Mouse (Mus musculus) intestine, embryonic 16.5 days (tissue): ENCODE measurements around the gene Ambra1. TPM values are rescaled to one million over a fixed set of nuclear protein-coding genes. Genes with fewer than 3 reads are reported as not detected.

Source experiments
- ATAC-seq: fragments of 200-750 bp; cut with Nextera tagmentation; 2 replicates; pipeline ENCODE4 v1.8.0; 2017; ENCODE audit warnings: moderate TSS enrichment, moderate library complexity
- H3K27ac ChIP-seq: fragments of 300-500 bp; sonication (generic); 2 replicates; pipeline ENCODE4 v1.5.1; 2014; ENCODE audit warnings: mild to moderate bottlenecking, low read length
- H3K27me3 ChIP-seq: fragments of 300-500 bp; sonication (generic); replicated peaks from 2 replicates; pipeline ENCODE4 v1.6.1; 2014; ENCODE audit warnings: low read length, control low read depth, mixed read lengths; ENCODE audit not compliant: control insufficient read depth, insufficient read depth
- H3K36me3 ChIP-seq: fragments of 300-500 bp; sonication (generic); 2 replicates; pipeline ENCODE4 v1.6.1; 2014; ENCODE audit warnings: low read length, control low read depth; ENCODE audit not compliant: control insufficient read depth, insufficient read depth
- H3K4me1 ChIP-seq: fragments of 300-500 bp; sonication (generic); 2 replicates; pipeline ENCODE4 v1.6.1; 2014; ENCODE audit warnings: low read length, control low read depth, mixed read lengths; ENCODE audit not compliant: control insufficient read depth, insufficient read depth
- H3K4me2 ChIP-seq: fragments of 300-500 bp; sonication (generic); 2 replicates; pipeline ENCODE4 v1.6.1; 2014; ENCODE audit warnings: low read depth, low read length, control low read depth
- H3K4me3 ChIP-seq: fragments of 300-500 bp; sonication (generic); 2 replicates; pipeline ENCODE4 v1.5.1; 2014; ENCODE audit warnings: mild to moderate bottlenecking, low read length
- H3K9ac ChIP-seq: fragments of 300-500 bp; sonication (generic); 2 replicates; pipeline ENCODE4 v1.6.1; 2014; ENCODE audit warnings: low read depth, low read length
- H3K9me3 ChIP-seq: fragments of 300-500 bp; sonication (generic); 2 replicates; pipeline ENCODE4 v1.6.1; 2016; ENCODE audit warnings: low read length, control low read depth; ENCODE audit not compliant: control insufficient read depth
- WGBS: fragments of 180-500 bp; shearing (Covaris S2); extraction: QIAGEN DNeasy Blood & Tissue Kit; methylation state at CpG from one replicate; pipeline ENCODE4 v1.1.7; 2014; 5-methylcytosine and 5-hydroxymethylcytosine counted together
- polyA plus RNA-seq: library from polyadenylated mRNA; unstranded; fragments of >200 nt; fragmentation: Nextera tagmentation; extraction: Ambion mirVana; gene quantifications from 2 replicates; pipeline ENCODE4 v1.2.1, GENCODE M21; 2015

Ambra1 gene
- polyA plus RNA-seq, 1 experiment from 2014 or later, result 11.8 TPM

- Histone ChIP-seq H3K36me3 (no peaks in the 10 kb centered on the region), H3K4me1 (no peaks in the 10 kb centered on the region), H3K4me2 (no peak overlapping the region), H3K4me3 (no peak overlapping the region), H3K27ac (no peak overlapping the region), H3K9me3 (no peaks in the 10 kb centered on the region), H3K27me3 (no peaks in the 10 kb centered on the region), H3K9ac (no peak overlapping the region)
- 81% methylated on average over 1 of the region's 1 CpGs for WGBS
- ATAC-seq, result no peak
Measured at GRCm38 (mm10) chr2:91844085-91844484, 114.2 kb downstream of the Ambra1 start.

GRCm38 (mm10) chr2:91852446-91853191 lies 122.7 kb downstream of the Ambra1 start:
- Histone ChIP-seq H3K9ac (no peak overlapping the region), H3K4me1 (no peaks in the 10 kb centered on the region), H3K36me3 (no peaks in the 10 kb centered on the region), H3K9me3 (no peaks in the 10 kb centered on the region), H3K4me2 (no peak overlapping the region), H3K4me3 (no peak overlapping the region), H3K27ac (no peak overlapping the region), H3K27me3 (no peaks in the 10 kb centered on the region)
- 74% methylated on average over 2 of the region's 2 CpGs for WGBS
- ATAC-seq, result no peak

GRCm38 (mm10) chr2:91854575-91854974 lies 124.6 kb downstream of the Ambra1 start:
- no peak for ATAC-seq
- no peaks in the 10 kb centered on the region for H3K27me3 ChIP-seq
- 89% methylated on average over 6 of the region's 6 CpGs for WGBS
- H3K27ac ChIP-seq, result no peak overlapping the region
- H3K4me3 ChIP-seq, result no peak overlapping the region
- H3K4me2 ChIP-seq, result no peak overlapping the region
- no peaks in the 10 kb centered on the region for H3K4me1 ChIP-seq
- no peak overlapping the region for H3K9ac ChIP-seq
- no peaks in the 10 kb centered on the region for H3K36me3 ChIP-seq
- no peaks in the 10 kb centered on the region for H3K9me3 ChIP-seq

GRCm38 (mm10) chr2:91856958-91857357 lies 127.0 kb downstream of the Ambra1 start:
- Histone ChIP-seq H3K9me3 (no peaks in the 10 kb centered on the region), H3K4me1 (no peaks in the 10 kb centered on the region), H3K4me3 (no peak overlapping the region), H3K36me3 (no peaks in the 10 kb centered on the region), H3K9ac (no peak overlapping the region), H3K27ac (no peak overlapping the region), H3K4me2 (no peak overlapping the region), H3K27me3 (no peaks in the 10 kb centered on the region)
- no peak for ATAC-seq
- WGBS, result 88% methylated on average over 3 of the region's 3 CpGs

- Histone ChIP-seq H3K27ac (no peak overlapping the region), H3K27me3 (no peaks in the 10 kb centered on the region), H3K4me1 (no peaks in the 10 kb centered on the region), H3K9me3 (no peaks in the 10 kb centered on the region), H3K4me3 (no peak overlapping the region), H3K36me3 (no peaks in the 10 kb centered on the region), H3K4me2 (no peak overlapping the region), H3K9ac (no peak overlapping the region)
- ATAC-seq, result no peak
- WGBS, result 50% methylated on average over 4 of the region's 4 CpGs
Measured at GRCm38 (mm10) chr2:91859423-91859822, 129.5 kb downstream of the Ambra1 start.

- H3K4me3 ChIP-seq, result no peak overlapping the region
- H3K27ac ChIP-seq, result no peak overlapping the region
- no peak overlapping the region for H3K9ac ChIP-seq
- WGBS, result 48% methylated on average over 8 of the region's 8 CpGs
- H3K9me3 ChIP-seq, result no peaks in the 10 kb centered on the region
- no peaks in the 10 kb centered on the region for H3K27me3 ChIP-seq
- no peak overlapping the region for H3K4me2 ChIP-seq
- no peak for ATAC-seq
- H3K36me3 ChIP-seq, result no peaks in the 10 kb centered on the region
- no peaks in the 10 kb centered on the region for H3K4me1 ChIP-seq
Measured at GRCm38 (mm10) chr2:91870754-91871153, 140.8 kb downstream of the Ambra1 start.

GRCm38 (mm10) chr2:91871225-91871624 lies 141.3 kb downstream of the Ambra1 start:
- 83% methylated on average over 1 of the region's 1 CpGs for WGBS

GRCm38 (mm10) chr2:91872658-91873057 lies 142.7 kb downstream of the Ambra1 start:
- no peak overlapping the region for H3K27ac ChIP-seq
- 95% methylated on average over 3 of the region's 3 CpGs for WGBS
- no peak overlapping the region for H3K4me2 ChIP-seq
- H3K4me3 ChIP-seq, result no peak overlapping the region
- no peaks in the 10 kb centered on the region for H3K4me1 ChIP-seq
- no peaks in the 10 kb centered on the region for H3K9me3 ChIP-seq
- no peak for ATAC-seq
- H3K27me3 ChIP-seq, result no peaks in the 10 kb centered on the region
- H3K9ac ChIP-seq, result no peak overlapping the region
- no peaks in the 10 kb centered on the region for H3K36me3 ChIP-seq

More at GRCm38 (mm10) chr2:91871225-91871624, 141.3 kb downstream of the Ambra1 start:
- Histone ChIP-seq H3K4me3 (no peak overlapping the region), H3K4me1 (no peaks in the 10 kb centered on the region), H3K27me3 (no peaks in the 10 kb centered on the region), H3K9ac (no peak overlapping the region), H3K27ac (no peak overlapping the region), H3K4me2 (no peak overlapping the region), H3K9me3 (no peaks in the 10 kb centered on the region), H3K36me3 (no peaks in the 10 kb centered on the region)
- ATAC-seq, result no peak

- no peaks in the 10 kb centered on the region for H3K36me3 ChIP-seq
- ATAC-seq, result no peak
- H3K4me2 ChIP-seq, result no peak overlapping the region
- 86% methylated on average over 9 of the region's 9 CpGs for WGBS
- no peak overlapping the region for H3K27ac ChIP-seq
- H3K4me1 ChIP-seq, result 0 out of 2 replicates have a peak, but pooled peaks cover 5% of the 10 kb centered on the region
- H3K4me3 ChIP-seq, result no peak overlapping the region
- H3K9me3 ChIP-seq, result no peaks in the 10 kb centered on the region
- H3K9ac ChIP-seq, result no peak overlapping the region
- H3K27me3 ChIP-seq, result no peaks in the 10 kb centered on the region
Measured at GRCm38 (mm10) chr2:91876000-91876805, 146.3 kb downstream of the Ambra1 start.
